Mouse (Mus musculus) CH12.LX (cell line): ENCODE data around the gene Gm5737. TPM values are rescaled to one million over a fixed set of nuclear protein-coding genes. Genes with fewer than 3 reads are reported as not detected.

ENCODE experiments used
- DNase-seq: peaks from one replicate; pipeline ENCODE4 v3.0.0-alpha.2; 2013; ENCODE audit errors: extremely low read depth
- H3K27ac ChIP-seq: 2 replicates; pipeline ENCODE4 v1.5.1; 2012; ENCODE audit warnings: low read depth, mild to moderate bottlenecking, control low read depth, moderate library complexity; ENCODE audit not compliant: insufficient read depth
- H3K27me3 ChIP-seq: replicated peaks from 2 replicates; pipeline ENCODE3; 2012; ENCODE audit warnings: inconsistent platforms
- H3K36me3 ChIP-seq, 2 experiments: replicated peaks in 1 of 2; 2 replicates each; pipeline versions ENCODE3 to v1.6.1; 2012; ENCODE audit warnings: inconsistent platforms in 1 of 2, low read length in 1 of 2, mild to moderate bottlenecking in 1 of 2, mixed read lengths in 1 of 2, moderate library complexity in 1 of 2; ENCODE audit not compliant: control insufficient read depth in 1 of 2, insufficient read depth in 1 of 2
- H3K4me1 ChIP-seq, 2 experiments: 2 replicates each; pipeline ENCODE4 v1.6.1; 2012; ENCODE audit warnings: inconsistent platforms in 1 of 2, moderate library complexity in 1 of 2; ENCODE audit not compliant: insufficient read depth in 2 of 2, control insufficient read depth in 1 of 2
- H3K4me2 ChIP-seq: 2 replicates; pipeline ENCODE4 v1.6.1; 2012; ENCODE audit warnings: low read depth, mild to moderate bottlenecking, control low read depth; ENCODE audit not compliant: poor library complexity, insufficient read depth, severe bottlenecking
- H3K4me3 ChIP-seq, 3 experiments: fragments of 150-350 bp in 1 of 3; sonication (generic) in 1 of 3; replicated peaks in 1 of 3; 2 replicates each; pipeline versions ENCODE3 to v1.5.1; 2011 to 2012; ENCODE audit warnings: low read depth in 2 of 3, low read length in 2 of 3, mild to moderate bottlenecking in 2 of 3, moderate library complexity in 2 of 3, control low read depth in 1 of 3, improper control_type of control experiment in 1 of 3, inconsistent platforms in 1 of 3, mixed read lengths in 1 of 3; ENCODE audit not compliant: poor library complexity in 1 of 3
- H3K79me2 ChIP-seq: replicated peaks from 2 replicates; pipeline ENCODE4 v1.6.1; 2012; ENCODE audit warnings: mild to moderate bottlenecking, moderate library complexity; ENCODE audit not compliant: control insufficient read depth, poor library complexity, insufficient read depth, severe bottlenecking; ENCODE audit errors: extremely low read depth
- H3K9ac ChIP-seq: 2 replicates; pipeline ENCODE4 v1.6.1; 2012; ENCODE audit warnings: low read depth, mild to moderate bottlenecking, control low read depth, moderate library complexity; ENCODE audit not compliant: insufficient read depth
- H3K9me3 ChIP-seq: replicated peaks from 2 replicates; pipeline ENCODE3; 2012; ENCODE audit warnings: low read length, inconsistent platforms, mixed read lengths
- CHD1 ChIP-seq: IDR thresholded peaks from 2 replicates; pipeline ENCODE4 v1.6.1; 2012; ENCODE audit warnings: low read depth, low read length, improper control_type of control experiment, inconsistent platforms
- CTCF ChIP-seq, 2 experiments: IDR thresholded peaks in 1 of 2; conservative IDR thresholded peaks in 1 of 2; 2 replicates each; pipeline ENCODE4 v1.5.1; 2011 to 2012; ENCODE audit warnings: low read depth in 2 of 2, low read length in 2 of 2, improper control_type of control experiment in 1 of 2, inconsistent platforms in 1 of 2, mild to moderate bottlenecking in 1 of 2, moderate library complexity in 1 of 2
- EP300 ChIP-seq: IDR thresholded peaks from 2 replicates; pipeline ENCODE4 v1.6.1; 2011; ENCODE audit warnings: low read length, improper control_type of control experiment
- ETS1 ChIP-seq: conservative IDR thresholded peaks from 2 replicates; pipeline ENCODE4 v1.6.1; 2012; ENCODE audit warnings: low read depth, mild to moderate bottlenecking, inconsistent platforms, low read length, improper control_type of control experiment, moderate library complexity
- IRF4 ChIP-seq: IDR thresholded peaks from 2 replicates; pipeline ENCODE4 v1.6.1; 2014; ENCODE audit warnings: low read depth, mild to moderate bottlenecking, inconsistent platforms, low read length, improper control_type of control experiment
- JUN ChIP-seq: IDR thresholded peaks from 2 replicates; pipeline ENCODE4 v1.6.1; 2011; ENCODE audit warnings: low read depth, mild to moderate bottlenecking, low read length, improper control_type of control experiment, moderate library complexity; ENCODE audit not compliant: insufficient read depth
- KAT2A ChIP-seq: IDR thresholded peaks from 2 replicates; pipeline ENCODE4 v1.6.1; 2012; ENCODE audit warnings: low read length, improper control_type of control experiment, inconsistent platforms; ENCODE audit not compliant: insufficient replicate concordance
- MAFK ChIP-seq: IDR thresholded peaks from 2 replicates; pipeline ENCODE4 v1.6.1; 2011; ENCODE audit warnings: low read length, improper control_type of control experiment; ENCODE audit not compliant: insufficient replicate concordance
- NRF1 ChIP-seq: IDR thresholded peaks from 2 replicates; pipeline ENCODE4 v1.6.1; 2014; ENCODE audit warnings: low read depth, mild to moderate bottlenecking, inconsistent platforms, low read length, improper control_type of control experiment, moderate library complexity
- PAX5 ChIP-seq: IDR thresholded peaks from 2 replicates; pipeline ENCODE4 v1.6.1; 2012; ENCODE audit warnings: low read length, inconsistent platforms, mixed read lengths
- POLR2A ChIP-seq: IDR thresholded peaks from 2 replicates; pipeline ENCODE4 v1.6.1; 2011; ENCODE audit warnings: low read depth, mild to moderate bottlenecking, improper control_type of control experiment, low read length
- SIN3A ChIP-seq: IDR thresholded peaks from 2 replicates; pipeline ENCODE4 v1.6.1; 2012; ENCODE audit warnings: low read length, improper control_type of control experiment, inconsistent platforms
- USF1 ChIP-seq: IDR thresholded peaks from 2 replicates; pipeline ENCODE4 v1.6.1; 2014; ENCODE audit warnings: low read depth, mild to moderate bottlenecking, inconsistent platforms, low read length, improper control_type of control experiment
- dilution Hi-C: fragments of 300-500 bp; cut with MboI; formaldehyde crosslinking; loops from 2 replicates; pipeline ENCODE4 v1.14.3; 2020; ENCODE audit warnings: low sequenced_read_pairs; ENCODE audit not compliant: extremely low pct_unique_long_range_greater_than_20kb, extremely low pct_ligation_motif_present
- in situ Hi-C: fragments of 300-500 bp; cut with MboI; formaldehyde crosslinking; loops from 3 replicates; pipeline ENCODE4 v1.14.3; 2019; ENCODE audit warnings: low sequenced_read_pairs, low pct_ligation_motif_present, low pct_unique_long_range_greater_than_20kb, mixed read lengths
- polyA plus RNA-seq: library from polyadenylated mRNA; unstranded; fragments of >175 nt; gene quantifications from 2 replicates; pipeline ENCODE4 v1.2.1, GENCODE M21; 2012; ENCODE audit warnings: low read depth; ENCODE audit not compliant: insufficient read length
- total RNA-seq, 2 experiments: library from RNA; depleted of rRNA; stranded (reverse); fragments of 300-350 nt in 1 of 2; fragments of >200 nt in 1 of 2; gene quantifications; 2 replicates each; pipeline ENCODE4 v1.2.3; 2012 to 2014

Gene Gm5737
- total and polyA plus RNA-seq, 3 experiments: not detected

DNA sequence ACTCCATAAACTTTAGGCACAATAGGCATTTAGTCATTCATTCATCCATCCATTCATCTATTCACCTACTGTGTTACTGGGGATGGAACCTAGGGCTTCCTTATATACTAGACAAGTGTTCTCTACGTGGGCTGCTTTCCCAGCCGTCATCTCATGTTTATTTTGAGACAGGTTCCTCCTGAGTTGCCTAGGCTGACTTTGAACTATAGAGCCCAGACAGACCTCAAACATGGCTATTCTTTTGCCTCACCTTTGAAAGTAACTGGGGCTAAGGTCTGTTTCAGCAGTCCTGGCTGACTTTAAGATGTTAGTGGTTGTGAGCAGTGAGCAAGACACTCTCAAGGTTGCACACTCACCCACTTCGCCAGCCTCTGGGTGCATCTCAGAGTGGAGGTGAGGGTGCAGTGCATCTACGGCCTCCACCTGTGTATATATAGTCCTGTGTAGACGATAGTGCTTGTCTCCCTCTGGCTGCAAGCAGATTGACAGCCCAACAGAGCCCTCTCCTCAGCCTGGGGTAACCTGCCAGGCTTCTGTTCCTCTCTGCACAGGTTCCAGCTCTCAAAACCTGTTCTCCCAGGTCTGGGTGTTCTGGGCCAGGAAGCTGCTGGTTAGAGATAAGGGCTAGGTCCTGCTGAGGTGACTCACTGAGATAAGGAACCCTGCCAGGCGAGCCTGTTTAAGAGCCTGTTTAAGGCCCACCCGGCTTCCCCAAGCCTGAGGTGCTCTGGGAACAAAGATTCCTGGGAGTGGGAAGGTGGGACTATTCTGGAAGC is 62.8 kb downstream of the Gm5737 start:
- Histone ChIP-seq H3K9ac (no peak overlapping the region), H3K79me2 (no peaks in the 10 kb centered on the region), H3K27ac (no peak overlapping the region), H3K9me3 (no peaks in the 10 kb centered on the region), H3K36me3 (peaks cover 0 to 27% of the 10 kb centered on the region in 2 experiments), H3K4me1 (peaks cover 3 to 18% of the 10 kb centered on the region in 2 experiments; a peak in 2 of 4 replicates), H3K4me2 (no peak overlapping the region), H3K4me3 (no peak overlapping the region), H3K27me3 (no peaks in the 10 kb centered on the region)
- DNase-seq: no peak
- TF ChIP-seq EP300: no peak
- no peak for TF ChIP-seq CHD1
- no peak for TF ChIP-seq MAFK
- no peak for TF ChIP-seq NRF1
- TF ChIP-seq KAT2A: no peak
- TF ChIP-seq PAX5: no peak
- no peak for TF ChIP-seq POLR2A
- no peak for TF ChIP-seq SIN3A
- TF ChIP-seq USF1: no peak
- TF ChIP-seq IRF4: no peak
- in situ Hi-C loops: no loop called here
- dilution Hi-C loops: no loop called here

DNA sequence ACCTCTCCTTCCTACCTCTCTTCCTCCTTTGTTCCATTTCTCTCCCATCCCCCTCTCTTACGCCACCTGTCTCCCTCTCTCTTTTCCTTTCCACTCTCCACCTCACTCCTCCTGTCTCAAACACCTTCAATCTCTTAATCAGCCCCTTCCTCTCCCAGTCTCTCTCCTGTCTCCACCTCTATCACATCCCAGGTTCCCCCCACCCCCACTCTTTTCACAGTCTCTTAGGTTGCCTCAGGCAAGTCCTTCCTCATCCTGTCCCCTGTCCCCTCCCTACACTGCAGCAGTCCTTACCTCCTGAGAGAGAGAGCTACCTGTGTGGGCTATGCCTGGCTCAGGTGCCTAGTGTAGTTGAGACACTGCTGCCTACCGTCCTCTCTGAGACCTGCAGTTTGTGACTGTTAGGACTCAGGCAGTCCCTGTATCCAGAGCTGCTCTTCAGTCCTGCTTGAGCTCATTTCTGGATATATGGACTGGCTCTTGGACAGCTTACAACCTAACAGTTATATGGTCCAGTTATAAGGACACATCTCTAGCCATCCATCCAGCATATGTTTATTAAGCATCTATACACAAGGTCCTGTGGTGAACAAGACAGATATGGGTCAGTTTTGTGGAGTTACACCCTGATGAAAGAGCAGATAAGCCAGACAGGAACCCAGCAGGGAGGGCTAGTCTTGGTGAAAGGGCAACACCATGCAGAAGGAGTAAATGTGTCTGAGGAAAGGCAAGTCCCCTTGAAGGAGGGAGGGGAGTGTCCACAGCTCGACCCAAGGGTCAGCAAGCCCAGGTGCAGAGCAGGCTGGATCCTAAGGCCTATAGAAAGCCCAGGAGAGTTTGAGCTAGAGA is 63.6 kb downstream of the Gm5737 start:
- Histone ChIP-seq H3K4me1 (peaks cover 3 to 18% of the 10 kb centered on the region in 2 experiments; a peak in 2 of 4 replicates), H3K79me2 (no peaks in the 10 kb centered on the region), H3K9me3 (no peaks in the 10 kb centered on the region), H3K4me2 (no peak overlapping the region), H3K36me3 (peaks cover 0 to 35% of the 10 kb centered on the region in 2 experiments), H3K27me3 (no peaks in the 10 kb centered on the region), H3K9ac (no peak overlapping the region), H3K27ac (no peak overlapping the region), H3K4me3 (no peak overlapping the region)
- dilution Hi-C loops: no loop called here
- in situ Hi-C loops: no loop called here
- TF ChIP-seq JUN: no peak
- no peak for TF ChIP-seq ETS1
- TF ChIP-seq CTCF (conservative IDR thresholded peaks at IDR 0.05 in 1 of 2, IDR thresholded peaks at IDR 0.05 in 1 of 2; ENCODE audit: low read depth in 2 of 2, low read length in 2 of 2): no peak
- no peak for DNase-seq
